Mouse (Mus musculus) lung, postnatal 4 days (tissue): ENCODE results near the gene Pacs1.
"Not testable (repeated sequence)": the region's sequence is repeated elsewhere in the genome, so short reads cannot be mapped to it uniquely, and the experiment has no call there.

Experiments used
- DNase-seq, 2 experiments: peaks; one replicate each; pipeline ENCODE4 v3.0.0; 2021

Pacs1 gene

GRCm38 (mm10) chr19:5094243-5094632 lies 178.7 kb downstream of the Pacs1 start:
- DNase-seq = peak; percentile 92 to 93

- no peak for DNase-seq
Measured at GRCm38 (mm10) chr19:5093481-5094242, 179.3 kb downstream of the Pacs1 start.

DNA sequence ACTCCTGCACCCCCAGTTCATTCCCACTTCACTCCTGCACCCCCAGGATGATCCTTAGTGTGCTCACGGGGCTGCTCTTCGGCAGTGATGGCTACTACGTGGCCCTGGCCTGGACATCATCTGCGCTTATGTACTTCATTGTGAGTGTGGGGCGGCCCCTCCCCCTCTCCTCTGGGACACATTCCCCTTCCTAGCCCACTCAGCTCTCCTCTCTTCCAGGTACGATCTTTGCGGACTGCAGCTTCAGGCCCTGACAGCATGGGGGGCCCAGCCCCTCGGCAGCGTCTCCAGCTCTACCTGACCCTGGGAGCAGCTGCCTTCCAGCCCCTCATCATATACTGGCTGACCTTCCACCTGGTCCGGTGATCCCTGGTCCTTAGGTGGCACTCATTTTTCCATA lies 180.8 kb downstream of the Pacs1 start:
- no peak for DNase-seq

DNA sequence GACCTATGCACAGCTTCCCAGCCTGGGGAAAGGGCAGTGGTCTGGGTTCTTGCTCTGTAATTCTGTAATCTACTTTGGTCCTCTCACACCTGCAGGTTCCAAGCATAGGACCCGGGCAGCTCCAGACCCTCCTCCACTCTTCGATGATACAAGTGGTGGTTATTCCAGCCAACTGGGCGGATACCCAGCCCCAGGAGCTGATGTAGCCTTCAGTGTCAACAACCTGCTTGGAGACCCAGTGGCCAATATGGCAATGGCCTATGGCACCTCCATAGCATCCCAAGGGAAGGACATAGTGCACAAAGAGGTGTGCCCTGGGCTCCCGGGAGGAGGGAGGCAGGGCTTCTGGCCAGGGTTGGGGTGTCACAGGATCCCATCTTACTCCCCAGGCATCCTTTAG lies 183.6 kb downstream of the Pacs1 start:
- DNase-seq = no peak

- DNase-seq = peak; percentile 95 to 96
Measured at GRCm38 (mm10) chr19:5087884-5088728, 184.8 kb downstream of the Pacs1 start, which contains the start of gene Yif1a. Gene Yif1a, plus strand, starts transcription at chr19:5088538.

- not testable (repeated sequence) for DNase-seq
Measured at GRCm38 (mm10) chr19:5086533-5086932, 186.4 kb downstream of the Pacs1 start.

DNA sequence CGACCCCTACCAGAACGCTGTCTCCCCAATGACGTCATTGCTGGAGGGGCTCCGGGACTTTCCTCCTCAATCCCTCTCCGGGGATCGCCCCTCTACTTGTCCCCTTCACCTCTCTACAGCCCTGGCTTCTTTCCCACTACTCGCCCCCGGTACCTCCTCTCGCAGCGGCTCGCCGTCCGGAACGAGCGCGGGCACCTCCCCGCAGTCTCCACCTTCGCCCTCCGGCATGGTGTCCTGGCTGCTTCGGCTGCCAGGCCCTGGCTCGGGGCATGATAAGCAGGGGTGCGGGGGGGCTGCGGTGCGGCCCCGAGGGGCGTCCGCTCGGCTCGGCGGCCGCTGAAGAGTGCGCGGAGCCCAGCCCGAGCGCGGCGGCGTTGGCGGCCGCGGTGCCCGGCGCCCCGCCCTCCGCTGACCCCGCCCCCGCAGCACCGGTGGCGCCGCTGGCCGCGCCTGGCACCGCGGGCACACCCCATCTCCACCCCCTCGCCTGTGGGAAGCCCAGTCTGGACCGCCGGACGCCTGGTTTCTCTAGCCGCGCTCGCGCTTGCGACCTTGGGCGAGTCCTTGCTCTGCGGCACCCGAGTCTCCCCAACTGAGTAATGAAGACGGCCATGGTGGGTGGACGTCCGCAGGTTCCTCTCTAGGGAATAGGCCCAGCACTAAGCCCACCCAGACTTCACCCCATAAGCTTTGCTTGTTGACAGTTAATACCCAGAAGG lies 187.6 kb downstream of the Pacs1 start, which contains the start of gene Tmem151a:
Gene Tmem151a (minus strand): TSS at position 387 of the 719 bp plus-strand sequence.
- DNase-seq = peak in 1 of 2 experiments; percentile 39

GRCm38 (mm10) chr19:5084834-5085144 lies 188.1 kb downstream of the Pacs1 start:
- no peak for DNase-seq

GRCm38 (mm10) chr19:5083961-5084833 lies 188.7 kb downstream of the Pacs1 start:
- no peak for DNase-seq
